Mouse (Mus musculus) liver, embryonic 14.5 days (tissue): ENCODE results near the gene Atg7.

Experiments used
- CTCF ChIP-seq: IDR thresholded peaks from 2 replicates; pipeline ENCODE4 v1.5.1; 2016; ENCODE audit warnings: antibody characterized with exemption, low read depth, control low read depth
- EP300 ChIP-seq: IDR thresholded peaks from 2 replicates; pipeline ENCODE4 v1.6.1; 2016; ENCODE audit warnings: antibody characterized with exemption, low read depth

- no peak for TF ChIP-seq CTCF
- no peak for TF ChIP-seq EP300
These were observed 256.1 kb downstream of the Atg7 start for GRCm38 (mm10) chr6:114898949-114899348.
